8 mouse cellular contexts compared by ENCODE assay signal in the genomic region with DNA sequence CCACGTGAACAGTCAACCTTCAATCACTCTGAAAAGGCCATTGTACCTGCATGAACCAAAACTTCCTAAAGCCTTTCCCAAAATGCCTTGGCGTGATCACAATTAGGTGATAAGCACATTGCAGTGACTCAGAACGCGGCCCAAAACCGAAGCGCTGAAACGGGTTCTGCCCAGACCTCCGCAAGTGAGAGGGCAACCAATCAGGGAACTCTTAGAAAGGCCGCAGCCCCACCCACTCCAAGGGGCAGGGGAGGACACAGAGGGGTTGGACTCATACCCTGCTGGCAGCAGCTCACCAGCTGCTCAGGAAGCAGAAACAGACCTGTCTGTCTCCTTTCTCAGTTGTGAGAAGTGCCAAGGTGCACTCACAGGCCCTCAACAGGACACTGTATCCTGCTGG. TPM values are rescaled to one million over a fixed set of nuclear protein-coding genes. Genes with fewer than 3 reads are reported as not detected.
DNase-seq lines count a peak whose midpoint lies in the region; ATAC-seq and TF ChIP-seq lines count a peak whose summit lies in the region.

No protein-coding gene starts in this region.

- no peak overlapping the region for H3K27ac ChIP-seq in forebrain, embryonic 14.5 days (ENCODE audit: low read depth, low read length)
- H3K27ac ChIP-seq in hindbrain, embryonic 12.5 days: no peak overlapping the region
- no peak overlapping the region for H3K27ac ChIP-seq in limb, embryonic 14.5 days (replicated peaks; ENCODE audit: low read depth, low read length)
- H3K27ac ChIP-seq in midbrain, embryonic 14.5 days (replicated peaks; ENCODE audit: low read depth, low read length): no peak overlapping the region

- no peaks in the 10 kb centered on the region for H3K9me3 ChIP-seq in forebrain, embryonic 14.5 days (replicated peaks; ENCODE audit: control insufficient read depth, low read length)
- H3K9me3 ChIP-seq in hindbrain, embryonic 12.5 days (replicated peaks): no peaks in the 10 kb centered on the region
- H3K9me3 ChIP-seq in limb, embryonic 14.5 days (ENCODE audit: control insufficient read depth, low read length): no peaks in the 10 kb centered on the region
- H3K9me3 ChIP-seq in midbrain, embryonic 14.5 days (ENCODE audit: control insufficient read depth, low read length): no peaks in the 10 kb centered on the region

- H3K27me3 ChIP-seq in forebrain, embryonic 14.5 days (replicated peaks; ENCODE audit: control insufficient read depth, insufficient read depth, low read length): no peaks in the 10 kb centered on the region
- H3K27me3 ChIP-seq in hindbrain, embryonic 12.5 days: no peaks in the 10 kb centered on the region
- no peaks in the 10 kb centered on the region for H3K27me3 ChIP-seq in limb, embryonic 14.5 days (ENCODE audit: control insufficient read depth, insufficient read depth, low read length)
- H3K27me3 ChIP-seq in midbrain, embryonic 14.5 days (ENCODE audit: control insufficient read depth, insufficient read depth, low read length): no peaks in the 10 kb centered on the region

- H3K9ac ChIP-seq in forebrain, embryonic 14.5 days (ENCODE audit: low read length): no peak overlapping the region
- H3K9ac ChIP-seq in hindbrain, embryonic 12.5 days: no peak overlapping the region
- peak overlapping the region; percentile 21; the same call in 1 of the 2 replicates for H3K9ac ChIP-seq in limb, embryonic 14.5 days (ENCODE audit: low read depth, low read length, severe bottlenecking)
- no peak overlapping the region for H3K9ac ChIP-seq in midbrain, embryonic 14.5 days (replicated peaks; ENCODE audit: low read length)

- H3K4me1 ChIP-seq in forebrain, embryonic 14.5 days (ENCODE audit: control insufficient read depth, insufficient read depth, low read length): 0 out of 2 replicates have a peak, but pooled peaks cover 2% of the 10 kb centered on the region
- peaks cover 23% of the 10 kb centered on the region for H3K4me1 ChIP-seq in hindbrain, embryonic 12.5 days
- H3K4me1 ChIP-seq in limb, embryonic 14.5 days (ENCODE audit: control insufficient read depth, insufficient read depth, low read length): peaks cover 10% of the 10 kb centered on the region
- peaks cover 15% of the 10 kb centered on the region for H3K4me1 ChIP-seq in midbrain, embryonic 14.5 days (ENCODE audit: control insufficient read depth, insufficient read depth, low read length)

- H3K36me3 ChIP-seq in forebrain, embryonic 14.5 days (ENCODE audit: control insufficient read depth, insufficient read depth, low read length): no peaks in the 10 kb centered on the region
- no peaks in the 10 kb centered on the region for H3K36me3 ChIP-seq in hindbrain, embryonic 12.5 days
- H3K36me3 ChIP-seq in limb, embryonic 14.5 days (ENCODE audit: control insufficient read depth, insufficient read depth, low read length): no peaks in the 10 kb centered on the region
- no peaks in the 10 kb centered on the region for H3K36me3 ChIP-seq in midbrain, embryonic 14.5 days (ENCODE audit: control insufficient read depth, insufficient read depth, low read length)

- no peak for ATAC-seq in forebrain, embryonic 14.5 days
- ATAC-seq in hindbrain, embryonic 12.5 days (ENCODE audit: low FRiP score): peak; percentile 58
- ATAC-seq in limb, embryonic 14.5 days (ENCODE audit: low FRiP score, low read depth): no peak
- ATAC-seq in midbrain, embryonic 14.5 days (ENCODE audit: low FRiP score, low TSS enrichment): no peak

- H3K4me2 ChIP-seq in forebrain, embryonic 14.5 days (ENCODE audit: low read length): no peak overlapping the region
- peak overlapping the region; percentile 44 for H3K4me2 ChIP-seq in hindbrain, embryonic 12.5 days (replicated peaks)
- H3K4me2 ChIP-seq in limb, embryonic 14.5 days (replicated peaks; ENCODE audit: low read depth, low read length, severe bottlenecking): peak overlapping the region; percentile 41
- peak overlapping the region; percentile 29 for H3K4me2 ChIP-seq in midbrain, embryonic 14.5 days (ENCODE audit: low read length)

- WGBS in forebrain, embryonic 14.5 days: 2% methylated on average over 9 of the region's 9 CpGs
- 2% methylated on average over 9 of the region's 9 CpGs for WGBS in hindbrain, embryonic 12.5 days
- 6% methylated on average over 9 of the region's 9 CpGs for WGBS in limb, embryonic 14.5 days
- 6% methylated on average over 9 of the region's 9 CpGs for WGBS in midbrain, embryonic 14.5 days

- TF ChIP-seq POLR2A in limb, embryonic 14.5 days (IDR thresholded peaks at IDR 0.05; ENCODE audit: borderline replicate concordance, extremely low read depth, insufficient read depth, insufficient read length): no peak

- DNase-seq in MN1 (ENCODE audit: low spot score): peak; percentile 24
- DNase-seq in c-Kit-positive CD71-positive TER-119-positive erythroid progenitor cells, embryonic 14.5 days (ENCODE audit: low spot score): peak; percentile 37
- peak; percentile 14 for DNase-seq in forebrain, embryonic 14.5 days (ENCODE audit: low spot score)
- DNase-seq in limb, embryonic 14.5 days (ENCODE audit: low spot score): no peak
- DNase-seq in midbrain, embryonic 14.5 days: no peak
- DNase-seq in thymus, postnatal 25 days: peak; percentile 50
- DNase-seq in frontal cortex, postnatal 25 days (ENCODE audit: low spot score in 2 of 2): no peak

- no peak overlapping the region for H3K4me3 ChIP-seq in forebrain, embryonic 14.5 days (ENCODE audit: low read depth, low read length)
- no peak overlapping the region for H3K4me3 ChIP-seq in hindbrain, embryonic 12.5 days
- peak overlapping the region; percentile 11; the same call in 1 of the 2 replicates for H3K4me3 ChIP-seq in limb, embryonic 14.5 days (replicated peaks; ENCODE audit: low read length)
- no peak overlapping the region for H3K4me3 ChIP-seq in midbrain, embryonic 14.5 days (replicated peaks; ENCODE audit: low read depth, low read length)

RNA-seq across cellular contexts. Expression of a gene that starts 13.6 kb away (rescaled TPM):
- 19.3 and 25.3 TPM in 2 replicates for polyA plus RNA-seq in forebrain, embryonic 14.5 days (2014; fragmentation: Nextera tagmentation; extraction: Ambion mirVana)
- 17.1 and 19.8 TPM in 2 replicates for polyA plus RNA-seq in hindbrain, embryonic 12.5 days (2016; fragmentation: Nextera tagmentation; extraction: Ambion mirVana)
- polyA plus RNA-seq in limb, embryonic 14.5 days (2012; rRNA removed): 17.6 and 22.7 TPM in 2 replicates
- polyA plus RNA-seq in limb, embryonic 14.5 days (2014; fragmentation: Nextera tagmentation; extraction: Ambion mirVana): 15.6 and 19.9 TPM in 2 replicates
- polyA plus RNA-seq in midbrain, embryonic 14.5 days (2014; fragmentation: Nextera tagmentation; extraction: Ambion mirVana): 29.1 and 33.7 TPM in 2 replicates

Comparison
In these comparisons a context has a peak if more than half of its experiments do, and no peak if none do; other contexts are left out.
1. DNase-seq: peak in MN1 (single experiment), c-Kit-positive CD71-positive TER-119-positive erythroid progenitor cells, embryonic 14.5 days (single experiment), forebrain, embryonic 14.5 days (single experiment) and thymus, postnatal 25 days (single experiment); none in limb, embryonic 14.5 days (single experiment), midbrain, embryonic 14.5 days (single experiment) and frontal cortex, postnatal 25 days (0 of 2).